Mouse (Mus musculus): ENCODE data around the gene Smyd4.
A peak's percentile ranks its signal among the peaks of the same experiment; 100 is the strongest.

Smyd4 gene

GRCm38 (mm10) chr11:75420810-75421374, 72.7 kb downstream of the Smyd4 start:
- DNase-seq: no peak

- no peak for DNase-seq
Measured at GRCm38 (mm10) chr11:75421375-75422012, 73.3 kb downstream of the Smyd4 start.

GRCm38 (mm10) chr11:75422013-75422792, 74.0 kb downstream of the Smyd4 start, which contains the start of gene Serpinf1:
Serpinf1 (minus strand) TSS chr11:75422701.
- DNase-seq: no peak

- no peak for DNase-seq
Measured at GRCm38 (mm10) chr11:75423091-75423490, 74.9 kb downstream of the Smyd4 start.

GRCm38 (mm10) chr11:75424033-75424432, 75.8 kb downstream of the Smyd4 start:
- no peak for DNase-seq

- no peak for DNase-seq
Measured at GRCm38 (mm10) chr11:75424459-75424858, 76.2 kb downstream of the Smyd4 start.

- DNase-seq: no peak
Measured at GRCm38 (mm10) chr11:75429019-75429705, 80.9 kb downstream of the Smyd4 start.

GRCm38 (mm10) chr11:75431307-75431706, 83.1 kb downstream of the Smyd4 start:
- DNase-seq: peak; percentile 33

- no peak for DNase-seq
Measured at GRCm38 (mm10) chr11:75434138-75434537, 85.9 kb downstream of the Smyd4 start.

- no peak for DNase-seq
Measured at GRCm38 (mm10) chr11:75438194-75438593, 90.0 kb downstream of the Smyd4 start.

GRCm38 (mm10) chr11:75438804-75439203, 90.6 kb downstream of the Smyd4 start:
- no peak for DNase-seq

- DNase-seq: peak; percentile 73
Measured at GRCm38 (mm10) chr11:75439363-75439762, 91.1 kb downstream of the Smyd4 start, which contains the start of gene Serpinf2. Serpinf2 (minus strand) TSS chr11:75439591.

GRCm38 (mm10) chr11:75439951-75440350, 91.7 kb downstream of the Smyd4 start:
- no peak for DNase-seq

GRCm38 (mm10) chr11:75441034-75441433, 92.8 kb downstream of the Smyd4 start:
- DNase-seq: no peak

GRCm38 (mm10) chr11:75441601-75442000, 93.4 kb downstream of the Smyd4 start:
- DNase-seq: no peak

- peak; percentile 87 for DNase-seq
Measured at GRCm38 (mm10) chr11:75443711-75444110, 95.5 kb downstream of the Smyd4 start.

GRCm38 (mm10) chr11:75448575-75448974, 100.3 kb downstream of the Smyd4 start:
- DNase-seq: no peak

GRCm38 (mm10) chr11:75449695-75450094, 101.5 kb downstream of the Smyd4 start:
- DNase-seq: no peak

GRCm38 (mm10) chr11:75450304-75450908, 102.2 kb downstream of the Smyd4 start:
- DNase-seq: no peak

GRCm38 (mm10) chr11:75450936-75451335, 102.7 kb downstream of the Smyd4 start:
- DNase-seq: no peak

GRCm38 (mm10) chr11:75452081-75452480, 103.8 kb downstream of the Smyd4 start:
- DNase-seq: no peak

GRCm38 (mm10) chr11:75452812-75453557, 104.8 kb downstream of the Smyd4 start:
- DNase-seq: no peak

Data from kidney, postnatal 14 days (tissue).